Mouse (Mus musculus): ENCODE measurements around the gene Cog6. TPM values are rescaled to one million over a fixed set of nuclear protein-coding genes. Genes with fewer than 3 reads are reported as not detected.

The Cog6 gene
- total RNA-seq, 1 experiment: 18.0 TPM

GRCm38 (mm10) chr3:53036941-53037340 lies 19.9 kb upstream of the Cog6 start:
- Histone ChIP-seq H3K9ac (ENCODE audit: insufficient read depth, low read depth, low read length, poor library complexity, severe bottlenecking) (no peak overlapping the region), H3K4me1 (ENCODE audit: control insufficient read depth in 2 of 2, insufficient read depth in 2 of 2, low read length in 2 of 2, poor library complexity in 1 of 2) (no peaks in the 10 kb centered on the region), H3K36me3 (ENCODE audit: control insufficient read depth, insufficient read depth, low read length, poor library complexity, severe bottlenecking) (no peaks in the 10 kb centered on the region), H3K27ac (ENCODE audit: insufficient read depth, low read depth, low read length, poor library complexity, severe bottlenecking) (no peak overlapping the region), H3K4me3 (ENCODE audit: insufficient read depth in 1 of 2, low read depth in 1 of 2, low read length in 2 of 2, poor library complexity in 1 of 2, severe bottlenecking in 1 of 2) (no peak overlapping the region), H3K9me3 (ENCODE audit: control insufficient read depth, insufficient read depth, low read depth, low read length) (no peaks in the 10 kb centered on the region)
- TF ChIP-seq CHD2 (IDR thresholded peaks at IDR 0.05; ENCODE audit: low read depth, low read length) (no peak), ZC3H11A (IDR thresholded peaks at IDR 0.05; ENCODE audit: borderline replicate concordance, low read depth, low read length) (no peak), HCFC1 (IDR thresholded peaks at IDR 0.05; ENCODE audit: borderline replicate concordance, insufficient read depth, low read length) (no peak), ZNF384 (IDR thresholded peaks at IDR 0.05; ENCODE audit: low read depth, low read length) (no peak), MAFK (IDR thresholded peaks at IDR 0.05; ENCODE audit: insufficient read depth, low read depth, low read length) (no peak)
- in situ Hi-C loops (cut with MboI; ENCODE audit: low sequenced_read_pairs in 2 of 2, unreplicated experiment in 2 of 2): loop anchor here (25.0 kb wide), 2 partner anchors 200 to 425 kb away; partner anchors contain the start of genes Nhlrc3 (in 1 of the 2) and Proser1 (in 1 of the 2)
- DNase-seq (ENCODE audit: low read depth, low spot score): no peak

- no peak overlapping the region for H3K4me3 ChIP-seq (ENCODE audit: insufficient read depth in 1 of 2, low read depth in 1 of 2, low read length in 2 of 2, poor library complexity in 1 of 2, severe bottlenecking in 1 of 2)
- TF ChIP-seq CHD2 (IDR thresholded peaks at IDR 0.05; ENCODE audit: low read depth, low read length) (no peak), ZNF384 (IDR thresholded peaks at IDR 0.05; ENCODE audit: low read depth, low read length) (no peak), ZC3H11A (IDR thresholded peaks at IDR 0.05; ENCODE audit: borderline replicate concordance, low read depth, low read length) (no peak), MAFK (IDR thresholded peaks at IDR 0.05; ENCODE audit: insufficient read depth, low read depth, low read length) (no peak)
- DNase-seq (ENCODE audit: low read depth, low spot score): no peak
- no peak overlapping the region for H3K27ac ChIP-seq (ENCODE audit: insufficient read depth, low read depth, low read length, poor library complexity, severe bottlenecking)
- H3K36me3 ChIP-seq (ENCODE audit: control insufficient read depth, insufficient read depth, low read length, poor library complexity, severe bottlenecking): no peaks in the 10 kb centered on the region
- no peaks in the 10 kb centered on the region for H3K4me1 ChIP-seq (ENCODE audit: control insufficient read depth in 2 of 2, insufficient read depth in 2 of 2, low read length in 2 of 2, poor library complexity in 1 of 2)
- in situ Hi-C loops (cut with MboI; ENCODE audit: low sequenced_read_pairs in 2 of 2, unreplicated experiment in 2 of 2): loop anchor here (25.0 kb wide), 2 partner anchors 201 to 426 kb away; partner anchors contain the start of genes Nhlrc3 (in 1 of the 2) and Proser1 (in 1 of the 2)
- H3K9me3 ChIP-seq (ENCODE audit: control insufficient read depth, insufficient read depth, low read depth, low read length): no peaks in the 10 kb centered on the region
- H3K9ac ChIP-seq (ENCODE audit: insufficient read depth, low read depth, low read length, poor library complexity, severe bottlenecking): no peak overlapping the region
These were observed 19.0 kb upstream of the Cog6 start for GRCm38 (mm10) chr3:53036076-53036475.

DNA sequence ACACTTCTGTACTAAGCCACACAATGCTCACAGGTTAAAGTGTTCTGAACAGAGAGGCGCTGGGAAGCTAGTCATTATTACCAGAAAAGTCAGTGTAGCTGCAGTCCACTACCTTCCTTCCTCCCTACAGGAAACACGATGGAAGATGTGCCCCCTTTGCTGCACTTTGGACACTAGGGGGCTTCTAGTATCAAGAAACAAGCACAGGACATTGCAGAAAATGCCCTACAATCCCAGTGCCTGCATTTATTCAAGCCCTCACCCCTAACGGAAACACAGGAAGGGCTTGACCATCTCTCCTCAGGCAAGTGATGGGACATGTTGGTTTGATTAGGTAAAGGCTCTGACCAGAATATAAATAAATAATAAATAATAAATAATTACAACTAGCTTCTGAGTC lies 16.4 kb upstream of the Cog6 start:
- peak; percentile 53; the same call in 1 of the 2 replicates for TF ChIP-seq ZC3H11A (IDR thresholded peaks at IDR 0.05; ENCODE audit: borderline replicate concordance, low read depth, low read length)
- no peak for TF ChIP-seq HCFC1 (IDR thresholded peaks at IDR 0.05; ENCODE audit: borderline replicate concordance, insufficient read depth, low read length)
- H3K27ac ChIP-seq (ENCODE audit: insufficient read depth, low read depth, low read length, poor library complexity, severe bottlenecking): no peak overlapping the region
- H3K9me3 ChIP-seq (ENCODE audit: control insufficient read depth, insufficient read depth, low read depth, low read length): no peaks in the 10 kb centered on the region
- no peak overlapping the region for H3K9ac ChIP-seq (ENCODE audit: insufficient read depth, low read depth, low read length, poor library complexity, severe bottlenecking)
- no peak overlapping the region for H3K4me3 ChIP-seq (ENCODE audit: insufficient read depth in 1 of 2, low read depth in 1 of 2, low read length in 2 of 2, poor library complexity in 1 of 2, severe bottlenecking in 1 of 2)
- no peaks in the 10 kb centered on the region for H3K4me1 ChIP-seq (ENCODE audit: control insufficient read depth in 2 of 2, insufficient read depth in 2 of 2, low read length in 2 of 2, poor library complexity in 1 of 2)
- DNase-seq (ENCODE audit: low read depth, low spot score): no peak
- H3K36me3 ChIP-seq (ENCODE audit: control insufficient read depth, insufficient read depth, low read length, poor library complexity, severe bottlenecking): no peaks in the 10 kb centered on the region
- in situ Hi-C loops (cut with MboI; ENCODE audit: low sequenced_read_pairs in 2 of 2, unreplicated experiment in 2 of 2): loop anchor here (25.0 kb wide), 2 partner anchors 204 to 429 kb away; partner anchors contain the start of genes Nhlrc3 (in 1 of the 2) and Proser1 (in 1 of the 2)

- Histone ChIP-seq H3K9ac (ENCODE audit: insufficient read depth, low read depth, low read length, poor library complexity, severe bottlenecking) (no peak overlapping the region), H3K4me3 (ENCODE audit: insufficient read depth in 1 of 2, low read depth in 1 of 2, low read length in 2 of 2, poor library complexity in 1 of 2, severe bottlenecking in 1 of 2) (no peak overlapping the region), H3K36me3 (ENCODE audit: control insufficient read depth, insufficient read depth, low read length, poor library complexity, severe bottlenecking) (no peaks in the 10 kb centered on the region), H3K27ac (ENCODE audit: insufficient read depth, low read depth, low read length, poor library complexity, severe bottlenecking) (no peak overlapping the region), H3K9me3 (ENCODE audit: control insufficient read depth, insufficient read depth, low read depth, low read length) (no peaks in the 10 kb centered on the region), H3K4me1 (ENCODE audit: control insufficient read depth in 2 of 2, insufficient read depth in 2 of 2, low read length in 2 of 2, poor library complexity in 1 of 2) (no peaks in the 10 kb centered on the region)
- TF ChIP-seq MAFK (IDR thresholded peaks at IDR 0.05; ENCODE audit: insufficient read depth, low read depth, low read length) (no peak), ZNF384 (IDR thresholded peaks at IDR 0.05; ENCODE audit: low read depth, low read length) (no peak), CHD2 (IDR thresholded peaks at IDR 0.05; ENCODE audit: low read depth, low read length) (no peak), HCFC1 (IDR thresholded peaks at IDR 0.05; ENCODE audit: borderline replicate concordance, insufficient read depth, low read length) (no peak), ZC3H11A (IDR thresholded peaks at IDR 0.05; ENCODE audit: borderline replicate concordance, low read depth, low read length) (no peak)
- in situ Hi-C loops (cut with MboI; ENCODE audit: low sequenced_read_pairs in 2 of 2, unreplicated experiment in 2 of 2): loop anchor here (25.0 kb wide), 2 partner anchors 205 to 430 kb away; partner anchors contain the start of genes Nhlrc3 (in 1 of the 2) and Proser1 (in 1 of the 2)
- DNase-seq (ENCODE audit: low read depth, low spot score): no peak
These were observed 15.4 kb upstream of the Cog6 start for GRCm38 (mm10) chr3:53032432-53032831.

DNA sequence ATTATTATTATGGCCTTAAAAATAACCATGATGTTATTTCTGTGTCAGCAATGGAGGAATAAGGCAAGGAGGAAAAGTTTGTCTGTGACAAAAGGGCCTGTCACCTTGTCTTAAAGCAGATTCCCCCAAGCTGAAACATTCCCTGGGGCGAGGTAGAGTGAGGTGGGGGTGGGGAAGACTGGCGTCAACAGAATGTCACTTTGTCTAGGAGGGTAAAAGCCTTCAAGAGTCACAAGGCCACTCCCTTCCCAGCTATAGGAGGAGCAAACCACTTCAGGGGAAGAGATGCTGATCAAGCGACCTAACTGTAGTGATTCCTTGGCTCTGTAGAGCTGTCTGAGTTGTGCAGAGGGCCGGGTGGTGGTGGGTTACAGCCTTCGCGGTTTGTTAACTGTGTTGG lies 14.5 kb upstream of the Cog6 start:
- DNase-seq (ENCODE audit: low read depth, low spot score): no peak
- no peaks in the 10 kb centered on the region for H3K9me3 ChIP-seq (ENCODE audit: control insufficient read depth, insufficient read depth, low read depth, low read length)
- H3K4me1 ChIP-seq (ENCODE audit: control insufficient read depth in 2 of 2, insufficient read depth in 2 of 2, low read length in 2 of 2, poor library complexity in 1 of 2): no peaks in the 10 kb centered on the region
- H3K9ac ChIP-seq (ENCODE audit: insufficient read depth, low read depth, low read length, poor library complexity, severe bottlenecking): no peak overlapping the region
- H3K27ac ChIP-seq (ENCODE audit: insufficient read depth, low read depth, low read length, poor library complexity, severe bottlenecking): no peak overlapping the region
- TF ChIP-seq CHD2 (IDR thresholded peaks at IDR 0.05; ENCODE audit: low read depth, low read length): no peak
- no peak for TF ChIP-seq ZC3H11A (IDR thresholded peaks at IDR 0.05; ENCODE audit: borderline replicate concordance, low read depth, low read length)
- no peak for TF ChIP-seq ZNF384 (IDR thresholded peaks at IDR 0.05; ENCODE audit: low read depth, low read length)
- TF ChIP-seq MAFK (IDR thresholded peaks at IDR 0.05; ENCODE audit: insufficient read depth, low read depth, low read length): no peak
- no peak for TF ChIP-seq HCFC1 (IDR thresholded peaks at IDR 0.05; ENCODE audit: borderline replicate concordance, insufficient read depth, low read length)
- no peaks in the 10 kb centered on the region for H3K36me3 ChIP-seq (ENCODE audit: control insufficient read depth, insufficient read depth, low read length, poor library complexity, severe bottlenecking)
- in situ Hi-C loops (cut with MboI; ENCODE audit: low sequenced_read_pairs in 2 of 2, unreplicated experiment in 2 of 2): loop anchor here (25.0 kb wide), 2 partner anchors 206 to 431 kb away; partner anchors contain the start of genes Nhlrc3 (in 1 of the 2) and Proser1 (in 1 of the 2)
- no peak overlapping the region for H3K4me3 ChIP-seq (ENCODE audit: insufficient read depth in 1 of 2, low read depth in 1 of 2, low read length in 2 of 2, poor library complexity in 1 of 2, severe bottlenecking in 1 of 2)

Measured in ES-E14 (cell line).